Mouse (Mus musculus) limb, embryonic 10.5 days (tissue): ENCODE data around the gene Dock11. TPM values are rescaled to one million over a fixed set of nuclear protein-coding genes. Genes with fewer than 3 reads are reported as not detected.

ENCODE experiments used
- DNase-seq: peaks from one replicate; pipeline ENCODE4 v3.0.0-alpha.2; 2017; ENCODE audit warnings: low spot score
- H3K27ac ChIP-seq: fragments of 300-500 bp; sonication (generic); 2 replicates; pipeline ENCODE4 v1.5.1; 2016; ENCODE audit warnings: mild to moderate bottlenecking
- H3K27me3 ChIP-seq: fragments of 300-500 bp; sonication (generic); 2 replicates; pipeline ENCODE4 v1.6.1; 2016; ENCODE audit warnings: low read depth, mild to moderate bottlenecking; ENCODE audit not compliant: poor library complexity, severe bottlenecking
- H3K36me3 ChIP-seq: fragments of 300-500 bp; sonication (generic); 2 replicates; pipeline ENCODE4 v1.6.1; 2016; ENCODE audit warnings: mild to moderate bottlenecking, moderate library complexity
- H3K4me1 ChIP-seq: fragments of 300-500 bp; sonication (generic); 2 replicates; pipeline ENCODE4 v1.6.1; 2016
- H3K4me3 ChIP-seq: fragments of 300-500 bp; sonication (generic); 2 replicates; pipeline ENCODE4 v1.5.1; 2016; ENCODE audit warnings: mild to moderate bottlenecking, moderate library complexity
- H3K9me3 ChIP-seq: fragments of 300-500 bp; sonication (generic); replicated peaks from 2 replicates; pipeline ENCODE4 v1.6.1; 2016; ENCODE audit warnings: mild to moderate bottlenecking
- WGBS: fragments of 180-500 bp; shearing (Covaris S2); methylation state at CpG from one replicate; pipeline ENCODE4 v1.1.7; 2016; 5-methylcytosine and 5-hydroxymethylcytosine counted together
- polyA plus RNA-seq: library from polyadenylated mRNA; unstranded; fragments of >200 nt; fragmentation: Nextera tagmentation; extraction: Ambion mirVana; gene quantifications from 2 replicates; pipeline ENCODE4 v1.2.1, GENCODE M21; 2016

The Dock11 gene
- polyA plus RNA-seq, 1 experiment from 2014 or later: 15.5 TPM

GRCm38 (mm10) chrX:35969276-35969675 lies 80.6 kb downstream of the Dock11 start:
- no peak overlapping the region for H3K27ac ChIP-seq
- DNase-seq: no peak

GRCm38 (mm10) chrX:35976657-35977056 lies 88.0 kb downstream of the Dock11 start:
- 77% methylated on average over 5 of the region's 5 CpGs for WGBS

More at GRCm38 (mm10) chrX:35969276-35969675, 80.6 kb downstream of the Dock11 start:
- 97% methylated on average over 1 of the region's 1 CpGs for WGBS
- H3K4me3 ChIP-seq: no peak overlapping the region
- no peaks in the 10 kb centered on the region for H3K4me1 ChIP-seq
- no peaks in the 10 kb centered on the region for H3K27me3 ChIP-seq
- H3K9me3 ChIP-seq: no peaks in the 10 kb centered on the region
- H3K36me3 ChIP-seq: no peaks in the 10 kb centered on the region

GRCm38 (mm10) chrX:35987981-35988380 lies 99.3 kb downstream of the Dock11 start:
- 97% methylated on average over 1 of the region's 1 CpGs for WGBS
- DNase-seq: no peak

More at GRCm38 (mm10) chrX:35976657-35977056, 88.0 kb downstream of the Dock11 start:
- no peak overlapping the region for H3K4me3 ChIP-seq
- H3K27ac ChIP-seq: no peak overlapping the region
- H3K36me3 ChIP-seq: no peaks in the 10 kb centered on the region
- DNase-seq: no peak
- H3K27me3 ChIP-seq: no peaks in the 10 kb centered on the region
- no peaks in the 10 kb centered on the region for H3K9me3 ChIP-seq
- no peaks in the 10 kb centered on the region for H3K4me1 ChIP-seq

GRCm38 (mm10) chrX:35990508-35991095 lies 102.0 kb downstream of the Dock11 start:
- DNase-seq: no peak
- H3K4me3 ChIP-seq: no peak overlapping the region
- no peaks in the 10 kb centered on the region for H3K4me1 ChIP-seq
- no peaks in the 10 kb centered on the region for H3K36me3 ChIP-seq
- 81% methylated on average over 5 of the region's 5 CpGs for WGBS
- no peaks in the 10 kb centered on the region for H3K27me3 ChIP-seq
- no peaks in the 10 kb centered on the region for H3K9me3 ChIP-seq
- H3K27ac ChIP-seq: no peak overlapping the region

More at GRCm38 (mm10) chrX:35987981-35988380, 99.3 kb downstream of the Dock11 start:
- Histone ChIP-seq H3K4me3 (no peak overlapping the region), H3K27me3 (no peaks in the 10 kb centered on the region), H3K36me3 (no peaks in the 10 kb centered on the region), H3K27ac (no peak overlapping the region), H3K9me3 (no peaks in the 10 kb centered on the region), H3K4me1 (no peaks in the 10 kb centered on the region)

GRCm38 (mm10) chrX:35994226-35994625 lies 105.6 kb downstream of the Dock11 start:
- H3K36me3 ChIP-seq: no peaks in the 10 kb centered on the region
- H3K4me1 ChIP-seq: no peaks in the 10 kb centered on the region
- 80% methylated on average over 6 of the region's 6 CpGs for WGBS
- no peak overlapping the region for H3K4me3 ChIP-seq
- no peaks in the 10 kb centered on the region for H3K27me3 ChIP-seq
- no peaks in the 10 kb centered on the region for H3K9me3 ChIP-seq
- DNase-seq: no peak
- no peak overlapping the region for H3K27ac ChIP-seq

- Histone ChIP-seq H3K36me3 (no peaks in the 10 kb centered on the region), H3K27ac (no peak overlapping the region), H3K4me1 (no peaks in the 10 kb centered on the region), H3K27me3 (no peaks in the 10 kb centered on the region), H3K9me3 (no peaks in the 10 kb centered on the region), H3K4me3 (no peak overlapping the region)
- no peak for DNase-seq
- 28% methylated on average over 2 of the region's 2 CpGs for WGBS
These were observed 108.4 kb downstream of the Dock11 start for GRCm38 (mm10) chrX:35997004-35997403.

- Histone ChIP-seq H3K4me1 (no peaks in the 10 kb centered on the region), H3K27ac (no peak overlapping the region), H3K4me3 (no peak overlapping the region), H3K27me3 (no peaks in the 10 kb centered on the region), H3K9me3 (no peaks in the 10 kb centered on the region), H3K36me3 (no peaks in the 10 kb centered on the region)
- 88% methylated on average over 5 of the region's 5 CpGs for WGBS
- no peak for DNase-seq
These were observed 109.3 kb downstream of the Dock11 start for GRCm38 (mm10) chrX:35997793-35998419.

- Histone ChIP-seq H3K4me1 (no peaks in the 10 kb centered on the region), H3K36me3 (peaks cover 12% of the 10 kb centered on the region), H3K9me3 (no peaks in the 10 kb centered on the region), H3K27me3 (no peaks in the 10 kb centered on the region), H3K4me3 (no peak overlapping the region), H3K27ac (no peak overlapping the region)
- WGBS: 87% methylated on average over 17 of the region's 17 CpGs
- no peak for DNase-seq
These were observed 137.0 kb downstream of the Dock11 start for GRCm38 (mm10) chrX:36025651-36026050.

- WGBS: 65% methylated on average over 5 of the region's 5 CpGs
- no peaks in the 10 kb centered on the region for H3K9me3 ChIP-seq
- DNase-seq: no peak
- H3K27ac ChIP-seq: no peak overlapping the region
- H3K4me3 ChIP-seq: no peak overlapping the region
- no peaks in the 10 kb centered on the region for H3K36me3 ChIP-seq
- no peaks in the 10 kb centered on the region for H3K4me1 ChIP-seq
- H3K27me3 ChIP-seq: no peaks in the 10 kb centered on the region
These were observed 142.5 kb downstream of the Dock11 start for GRCm38 (mm10) chrX:36031113-36031512.

- H3K27me3 ChIP-seq: no peaks in the 10 kb centered on the region
- no peak overlapping the region for H3K4me3 ChIP-seq
- WGBS: 92% methylated on average over 8 of the region's 8 CpGs
- no peak for DNase-seq
- no peak overlapping the region for H3K27ac ChIP-seq
- H3K4me1 ChIP-seq: no peaks in the 10 kb centered on the region
- peaks cover 9% of the 10 kb centered on the region; the same call in 1 of the 2 replicates for H3K36me3 ChIP-seq
- no peaks in the 10 kb centered on the region for H3K9me3 ChIP-seq
These were observed 145.4 kb downstream of the Dock11 start for GRCm38 (mm10) chrX:36034045-36034444.

- Histone ChIP-seq H3K27me3 (no peaks in the 10 kb centered on the region), H3K9me3 (no peaks in the 10 kb centered on the region), H3K36me3 (no peaks in the 10 kb centered on the region), H3K4me3 (no peak overlapping the region), H3K27ac (no peak overlapping the region), H3K4me1 (no peaks in the 10 kb centered on the region)
- WGBS: 92% methylated on average over 4 of the region's 4 CpGs
- DNase-seq: no peak
These were observed 157.1 kb downstream of the Dock11 start for GRCm38 (mm10) chrX:36045731-36046130.

- Histone ChIP-seq H3K9me3 (no peaks in the 10 kb centered on the region), H3K36me3 (no peaks in the 10 kb centered on the region), H3K27me3 (no peaks in the 10 kb centered on the region), H3K4me1 (no peaks in the 10 kb centered on the region), H3K4me3 (no peak overlapping the region), H3K27ac (no peak overlapping the region)
- no peak for DNase-seq
- 93% methylated on average over 1 of the region's 1 CpGs for WGBS
These were observed 158.8 kb downstream of the Dock11 start for GRCm38 (mm10) chrX:36047451-36047850.

- H3K27ac ChIP-seq: no peak overlapping the region
These were observed 161.7 kb downstream of the Dock11 start for GRCm38 (mm10) chrX:36050312-36050711.

More at GRCm38 (mm10) chrX:36050312-36050711, 161.7 kb downstream of the Dock11 start:
- Histone ChIP-seq H3K27me3 (no peaks in the 10 kb centered on the region), H3K36me3 (no peaks in the 10 kb centered on the region), H3K4me3 (no peak overlapping the region), H3K9me3 (no peaks in the 10 kb centered on the region), H3K4me1 (no peaks in the 10 kb centered on the region)
- DNase-seq: no peak
